Mouse (Mus musculus) NIH3T3 (cell line): ENCODE data around the gene Parp4.
A peak's percentile ranks its signal among the peaks of the same experiment; 100 is the strongest.

Experiments used
- DNase-seq: peaks from one replicate; pipeline ENCODE4 v3.0.0-alpha.2; 2012; ENCODE audit warnings: low read depth

Parp4 gene

GRCm38 (mm10) chr14:56613212-56613611, 37.8 kb downstream of the Parp4 start:
- no peak for DNase-seq

GRCm38 (mm10) chr14:56617470-56617869, 42.1 kb downstream of the Parp4 start:
- DNase-seq = no peak

GRCm38 (mm10) chr14:56620425-56620824, 45.0 kb downstream of the Parp4 start:
- no peak for DNase-seq

- no peak for DNase-seq
Observed at GRCm38 (mm10) chr14:56626202-56626601, 50.8 kb downstream of the Parp4 start.

- peak; percentile 2 for DNase-seq
Observed at GRCm38 (mm10) chr14:56628336-56628735, 52.9 kb downstream of the Parp4 start.

- DNase-seq = no peak
Observed at GRCm38 (mm10) chr14:56631109-56631508, 55.7 kb downstream of the Parp4 start.

- no peak for DNase-seq
Observed at GRCm38 (mm10) chr14:56647206-56647605, 71.8 kb downstream of the Parp4 start.

GRCm38 (mm10) chr14:56649448-56649847, 74.0 kb downstream of the Parp4 start:
- no peak for DNase-seq

GRCm38 (mm10) chr14:56665651-56666050, 90.2 kb downstream of the Parp4 start:
- DNase-seq = peak; percentile 21

GRCm38 (mm10) chr14:56666909-56667308, 91.5 kb downstream of the Parp4 start:
- DNase-seq = no peak

GRCm38 (mm10) chr14:56667969-56668802, 92.8 kb downstream of the Parp4 start, which contains the start of gene Mphosph8:
Mphosph8 (plus strand) TSS chr14:56668248.
- peak; percentile 99 for DNase-seq

GRCm38 (mm10) chr14:56669046-56669620, 93.7 kb downstream of the Parp4 start:
- DNase-seq = peak; percentile 9

GRCm38 (mm10) chr14:56685426-56685825, 110.0 kb downstream of the Parp4 start:
- DNase-seq = no peak

GRCm38 (mm10) chr14:56689116-56689515, 113.7 kb downstream of the Parp4 start:
- DNase-seq = peak; percentile 27

- peak; percentile 69 for DNase-seq
Observed at GRCm38 (mm10) chr14:56689766-56690165, 114.3 kb downstream of the Parp4 start.

- DNase-seq = no peak
Observed at GRCm38 (mm10) chr14:56695495-56695894, 120.1 kb downstream of the Parp4 start.

GRCm38 (mm10) chr14:56697836-56698235, 122.4 kb downstream of the Parp4 start:
- DNase-seq = no peak

GRCm38 (mm10) chr14:56702644-56703043, 127.2 kb downstream of the Parp4 start:
- no peak for DNase-seq

GRCm38 (mm10) chr14:56705687-56706086, 130.3 kb downstream of the Parp4 start:
- DNase-seq = no peak
